Mouse (Mus musculus) cortical plate, adult 2 months (tissue): ENCODE results near the gene Gas2l1. TPM values are rescaled to one million over a fixed set of nuclear protein-coding genes. Genes with fewer than 3 reads are reported as not detected.

Experiments
- H3K27ac ChIP-seq: fragments of 200-500 bp; 2 replicates; pipeline ENCODE4 v1.5.1; 2012; ENCODE audit warnings: low read length, control low read depth, inconsistent platforms; ENCODE audit not compliant: insufficient read depth
- H3K4me1 ChIP-seq: fragments of 200-500 bp; 2 replicates; pipeline ENCODE4 v1.6.1; 2011; ENCODE audit warnings: low read length; ENCODE audit not compliant: control insufficient read depth, insufficient read depth
- H3K4me3 ChIP-seq: fragments of 200-500 bp; 2 replicates; pipeline ENCODE4 v1.5.1; 2011; ENCODE audit warnings: mild to moderate bottlenecking, low read length, control low read depth; ENCODE audit not compliant: insufficient read depth
- CTCF ChIP-seq: fragments of 200-500 bp; IDR thresholded peaks from 2 replicates; pipeline ENCODE4 v1.5.1; 2011; ENCODE audit warnings: mild to moderate bottlenecking, control low read depth, low read length; ENCODE audit not compliant: insufficient read depth; ENCODE audit errors: extremely low read depth
- POLR2A ChIP-seq: fragments of 200-500 bp; IDR thresholded peaks from 2 replicates; pipeline ENCODE4 v1.6.1; 2011; ENCODE audit warnings: mild to moderate bottlenecking, low read length, control low read depth; ENCODE audit not compliant: insufficient read depth; ENCODE audit errors: extremely low read depth
- polyA plus RNA-seq: library from polyadenylated mRNA; depleted of rRNA; stranded (reverse); fragments of >200 nt; gene quantifications from 2 replicates; pipeline ENCODE4 v1.2.3, GENCODE M21; 2012

Gene Gas2l1
- polyA plus RNA-seq, 1 experiment, result 91.6 TPM

DNA sequence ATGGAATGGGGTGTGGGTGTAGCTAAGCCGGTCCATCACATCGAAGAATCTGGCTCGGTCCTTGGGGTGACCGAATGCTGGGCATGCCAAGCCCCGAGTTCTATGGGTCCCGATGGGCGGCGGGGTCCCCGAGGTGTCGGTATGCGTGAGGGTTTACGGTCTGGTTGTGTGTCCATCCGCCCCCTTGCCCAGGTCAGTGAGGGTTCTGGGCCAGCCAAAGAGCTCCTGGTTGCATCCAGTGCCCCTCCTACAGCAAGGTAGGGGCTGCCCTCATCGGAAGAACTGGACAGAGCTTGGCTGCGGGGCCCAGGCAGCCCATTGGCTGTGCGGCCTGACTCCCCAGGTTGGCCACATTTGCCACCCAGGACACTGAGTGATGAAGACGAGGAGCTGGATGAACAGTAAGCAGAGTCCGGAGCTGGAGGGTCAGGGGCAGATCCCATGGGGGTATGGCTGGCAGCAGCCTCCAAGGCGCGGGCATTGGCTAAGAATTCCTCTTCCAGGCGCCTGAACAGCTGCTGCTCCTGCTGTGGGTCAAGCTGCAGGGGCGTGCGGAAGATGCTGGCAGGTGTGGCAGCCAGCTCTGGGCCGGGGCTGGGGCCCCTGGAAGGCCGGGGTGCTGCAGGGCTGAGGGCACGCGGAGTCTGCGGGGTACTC, 4.2 kb downstream of the Gas2l1 start:
- H3K4me3 ChIP-seq, result 0 out of 2 replicates have a peak overlapping the region, but pooled peaks have one; percentile 5
- TF ChIP-seq CTCF (no peak), POLR2A (0 out of 2 replicates have a peak, but pooled peaks have one; percentile 12)

DNA sequence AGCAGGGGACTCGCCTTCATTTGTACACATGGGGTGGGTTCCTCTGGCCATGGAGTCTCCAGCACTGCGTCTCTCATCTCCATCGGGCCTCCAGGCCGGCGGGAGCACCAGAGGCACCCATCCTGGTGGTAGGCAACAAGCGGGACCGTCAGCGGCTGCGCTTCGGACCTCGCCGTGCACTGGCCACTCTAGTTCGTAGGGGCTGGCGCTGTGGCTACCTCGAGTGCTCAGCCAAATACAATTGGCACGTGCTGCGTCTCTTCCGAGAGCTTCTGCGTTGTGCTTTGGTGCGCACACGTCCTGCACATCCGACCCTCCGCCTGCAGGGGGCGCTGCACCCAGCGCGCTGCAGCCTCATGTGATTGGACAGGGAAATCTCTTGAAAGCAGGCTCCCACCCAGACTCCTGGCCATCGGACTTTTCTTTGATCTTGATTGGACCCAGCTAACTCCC, 5.4 kb downstream of the Gas2l1 start:
- Histone ChIP-seq H3K27ac (no peak overlapping the region), H3K4me1 (no peaks in the 10 kb centered on the region; the same call in 1 of the 2 replicates), H3K4me3 (peak overlapping the region; percentile 77; the same call in 1 of the 2 replicates)
- TF ChIP-seq POLR2A, result peak; percentile 56; the same call in 1 of the 2 replicates
- TF ChIP-seq CTCF, result peak; percentile 79

More for the DNA sequence above, 4.2 kb downstream of the Gas2l1 start:
- Histone ChIP-seq H3K4me1 (no peaks in the 10 kb centered on the region; the same call in 1 of the 2 replicates), H3K27ac (peak overlapping the region; percentile 46)

GRCm38 (mm10) chr11:5059230-5059629, 5.9 kb downstream of the Gas2l1 start:
- H3K4me3 ChIP-seq, result peak overlapping the region; percentile 77
- TF ChIP-seq CTCF (no peak), POLR2A (0 out of 2 replicates have a peak, but pooled peaks have one; percentile 9)
- H3K27ac ChIP-seq, result no peak overlapping the region
- no peaks in the 10 kb centered on the region; the same call in 1 of the 2 replicates for H3K4me1 ChIP-seq

GRCm38 (mm10) chr11:5058783-5059182, 6.3 kb downstream of the Gas2l1 start:
- Histone ChIP-seq H3K27ac (no peak overlapping the region), H3K4me1 (no peaks in the 10 kb centered on the region; the same call in 1 of the 2 replicates), H3K4me3 (peak overlapping the region; percentile 77)
- TF ChIP-seq POLR2A (no peak), CTCF (no peak)

GRCm38 (mm10) chr11:5057856-5058641, 7.1 kb downstream of the Gas2l1 start, which contains the start of gene Rasl10a:
Gene Rasl10a (plus strand): TSS chr11:5058128.
- H3K4me3 ChIP-seq, result peak within 1 kb of the TSS; percentile 77
- no peaks in the 10 kb centered on the region; the same call in 1 of the 2 replicates for H3K4me1 ChIP-seq
- TF ChIP-seq CTCF, result no peak
- TF ChIP-seq POLR2A, result no peak
- H3K27ac ChIP-seq, result peak within 1 kb of the TSS; percentile 66

GRCm38 (mm10) chr11:5057541-5057855, 7.6 kb downstream of the Gas2l1 start:
- no peaks in the 10 kb centered on the region; the same call in 1 of the 2 replicates for H3K4me1 ChIP-seq
- TF ChIP-seq CTCF (no peak), POLR2A (no peak)
- peak overlapping the region; percentile 52 for H3K27ac ChIP-seq
- H3K4me3 ChIP-seq, result peak overlapping the region; percentile 77

DNA sequence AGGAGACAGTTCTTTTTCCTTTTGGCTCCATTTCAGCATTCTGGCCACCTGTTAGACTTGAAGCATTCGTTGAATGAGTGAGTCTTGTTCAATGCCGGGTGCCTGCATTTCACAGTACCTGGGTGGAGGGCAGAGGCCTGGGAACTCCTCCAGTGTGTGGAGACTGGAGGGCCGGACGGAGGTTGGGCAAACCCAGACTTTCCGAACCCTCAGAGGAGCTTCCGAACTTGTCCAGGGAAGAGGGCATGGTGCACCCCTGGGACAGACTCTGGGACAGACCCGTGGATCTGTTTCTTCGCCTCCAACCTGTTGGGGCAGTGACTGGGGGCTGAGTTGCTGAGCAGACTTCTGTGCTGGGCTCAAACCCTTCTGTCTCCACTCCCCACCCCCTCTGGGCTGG, 8.1 kb downstream of the Gas2l1 start:
- no peaks in the 10 kb centered on the region; the same call in 1 of the 2 replicates for H3K4me1 ChIP-seq
- H3K27ac ChIP-seq, result no peak overlapping the region
- H3K4me3 ChIP-seq, result peak overlapping the region; percentile 77; the same call in 1 of the 2 replicates
- TF ChIP-seq CTCF (no peak), POLR2A (no peak)

- Histone ChIP-seq H3K4me3 (no peak overlapping the region), H3K27ac (no peak overlapping the region), H3K4me1 (peaks cover 1% of the 10 kb centered on the region)
- TF ChIP-seq POLR2A (no peak), CTCF (no peak)
These were observed 8.9 kb downstream of the Gas2l1 start for GRCm38 (mm10) chr11:5055945-5056938.
